7 mouse cellular contexts compared by ENCODE assay signal in the genomic region with DNA sequence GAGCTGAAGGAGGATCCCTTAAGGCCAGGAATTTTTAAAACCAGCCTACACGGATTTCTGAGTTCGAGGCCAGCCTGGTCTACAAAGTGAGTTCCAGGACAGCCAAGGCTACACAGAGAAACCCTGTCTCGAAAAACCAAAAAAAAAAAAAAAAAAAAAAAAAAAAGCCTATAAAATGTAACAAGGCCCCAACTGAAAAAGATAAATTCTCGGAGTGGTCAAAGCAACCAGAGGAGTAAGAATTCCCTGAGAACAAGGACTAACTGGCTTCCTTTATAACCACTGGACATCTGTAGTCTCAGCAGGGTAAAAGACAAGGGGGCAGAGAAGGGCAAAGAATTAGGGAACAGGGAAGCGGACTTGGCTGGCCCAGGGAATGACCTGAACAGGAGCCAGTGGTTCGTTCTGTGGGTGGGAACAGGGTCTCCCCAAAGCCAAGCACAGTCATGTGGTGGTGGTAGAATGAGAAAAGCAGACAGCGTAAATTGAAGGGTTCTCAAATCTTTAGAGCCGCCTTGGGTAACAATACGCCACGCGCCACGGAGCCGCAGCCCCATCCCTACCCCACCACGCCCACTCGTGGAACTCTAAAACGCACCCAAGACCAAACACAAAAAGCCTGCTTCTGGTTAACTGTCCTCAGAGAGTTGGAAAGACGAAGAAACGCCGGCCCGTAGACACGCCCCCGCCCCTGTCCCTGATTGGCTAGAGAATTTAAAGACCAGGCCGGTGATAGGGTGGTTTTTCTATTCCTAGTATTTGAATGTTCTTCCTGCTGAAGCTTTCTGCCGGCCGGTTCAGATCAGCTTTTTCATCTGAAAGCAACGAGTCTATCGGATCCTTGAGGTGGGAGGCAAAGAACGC. TPM values are rescaled to one million over a fixed set of nuclear protein-coding genes. Genes with fewer than 3 reads are reported as not detected.
DNase-seq lines count a peak whose midpoint lies in the region; ATAC-seq and TF ChIP-seq lines count a peak whose summit lies in the region.

TSS of gene Pif1 (plus strand) at position 755 of the 864 bp plus-strand sequence.

- no peak for TF ChIP-seq CTCF in Patski (IDR thresholded peaks at IDR 0.05)

- peak; percentile 55 for ATAC-seq in Patski
- ATAC-seq in hindbrain, embryonic 15.5 days (ENCODE audit: low FRiP score, low read depth) = peak; percentile 82
- peak; percentile 92 for ATAC-seq in megakaryocyte-erythroid progenitor cell, adult 5-6 weeks (replicated peaks; ENCODE audit: low FRiP score, low TSS enrichment, poor library complexity, severe bottlenecking)

- H3K27me3 ChIP-seq in Patski = no peaks in the 10 kb centered on the region
- H3K27me3 ChIP-seq in hindbrain, embryonic 15.5 days = no peaks in the 10 kb centered on the region

- peak within 1 kb of the TSS; percentile 49 for H3K4me3 ChIP-seq in hindbrain, embryonic 15.5 days

- in situ Hi-C loops in Patski (cut with MboI; ENCODE audit: low pct_unique_long_range_greater_than_20kb) = loop anchor here (10.0 kb wide), 2 partner anchors 132 to 222 kb away; partner anchors contain the start of gene Ubap1l

- POLR2A ChIA-PET in Patski (lab: Charles Lee) = interaction anchor here (0.6 kb wide), 2 partner anchors 12 to 630 kb away, joined by 3 to 4 read pairs; no protein-coding TSS in a partner anchor

- H3K36me3 ChIP-seq in hindbrain, embryonic 15.5 days = no peaks in the 10 kb centered on the region

- H3K4me1 ChIP-seq in hindbrain, embryonic 15.5 days (replicated peaks) = peaks cover 28% of the 10 kb centered on the region

- H3K27ac ChIP-seq in hindbrain, embryonic 15.5 days (replicated peaks) = no peak within 1 kb of the TSS

- CTCF ChIA-PET in Patski (lab: Charles Lee) = interaction anchor here (0.9 to 2.2 kb wide), 3 partner anchors 12 to 77 kb away, joined by 3 to 11 read pairs (median 7); no protein-coding TSS in a partner anchor

- no peak for DNase-seq in Patski (ENCODE audit: low read depth, low spot score)
- DNase-seq in cerebellum, postnatal 36 days = peak; percentile 56 to 60
- DNase-seq in frontal cortex, postnatal 36 days (ENCODE audit: low spot score in 2 of 2) = peak; percentile 57 to 72
- DNase-seq in left cerebral cortex, postnatal 14 days (ENCODE audit: low spot score in 2 of 2) = peak; percentile 79 to 82
- DNase-seq in right cerebral cortex, postnatal 36 days (ENCODE audit: low spot score in 2 of 2) = peak; percentile 55 to 74

- H3K9ac ChIP-seq in hindbrain, embryonic 15.5 days = peak within 1 kb of the TSS; percentile 51

- 10% methylated on average over 28 of the region's 28 CpGs for WGBS in hindbrain, embryonic 15.5 days

- intact Hi-C loops in left cerebral cortex, postnatal 14 days (cut with DNase I) = no loop called here

- no peaks in the 10 kb centered on the region for H3K9me3 ChIP-seq in hindbrain, embryonic 15.5 days

- H3K4me2 ChIP-seq in hindbrain, embryonic 15.5 days = peak within 1 kb of the TSS; percentile 98

RNA-seq across cellular contexts. Expression of gene Pif1, which starts in this region (rescaled TPM):
- 7.2 TPM for polyA plus RNA-seq in Patski (2021)
- 3.6 and 4.5 TPM in 2 replicates for polyA plus RNA-seq in hindbrain, embryonic 15.5 days (2015; fragmentation: Nextera tagmentation; extraction: Ambion mirVana)
- under 1 TPM; 0.42 to 0.82 TPM for total RNA-seq in left cerebral cortex, postnatal 14 days (2021)
- total RNA-seq in megakaryocyte-erythroid progenitor cell, adult 5-6 weeks (2014; fragmentation: Nextera tagmentation) = 5.0 and 14.3 TPM in 2 replicates
- 6.5 and 6.6 TPM in 2 replicates for total RNA-seq in megakaryocyte-erythroid progenitor cell, adult 5-6 weeks (2017)

Comparison
In these comparisons a context has a peak if more than half of its experiments do, and no peak if none do; other contexts are left out.
1. Peak in DNase-seq in left cerebral cortex, postnatal 14 days; RNA of the gene not detected or under 1 TPM.